ENCODE assay signal across 7 mouse cellular contexts in genomic region chr1:184771202-184771890, GRCm38 (mm10). TPM values are rescaled to one million over a fixed set of nuclear protein-coding genes. Genes with fewer than 3 reads are reported as not detected.
DNase-seq lines count a peak whose midpoint lies in the region; ATAC-seq and TF ChIP-seq lines count a peak whose summit lies in the region.

No protein-coding gene starts in this region.

- H3K4me2 ChIP-seq in intestine, embryonic 15.5 days (replicated peaks): peak overlapping the region; percentile 36
- H3K4me2 ChIP-seq in midbrain, embryonic 11.5 days: no peak overlapping the region

- H3K9me3 ChIP-seq in intestine, embryonic 15.5 days: no peaks in the 10 kb centered on the region
- no peaks in the 10 kb centered on the region for H3K9me3 ChIP-seq in midbrain, embryonic 11.5 days (ENCODE audit: control insufficient read depth, low read length)

- peak; percentile 77 for ATAC-seq in intestine, embryonic 15.5 days
- ATAC-seq in midbrain, embryonic 11.5 days (ENCODE audit: low FRiP score): peak; percentile 79

- H3K4me3 ChIP-seq in intestine, embryonic 15.5 days (replicated peaks): no peak overlapping the region
- no peak overlapping the region for H3K4me3 ChIP-seq in midbrain, embryonic 11.5 days (ENCODE audit: low read depth, low read length)
- H3K4me3 ChIP-seq in small intestine, adult 2 months (ENCODE audit: low read depth, low read length): no peak overlapping the region

- peaks cover 8% of the 10 kb centered on the region; the same call in 1 of the 2 replicates for H3K4me1 ChIP-seq in intestine, embryonic 15.5 days (replicated peaks)
- no peaks in the 10 kb centered on the region for H3K4me1 ChIP-seq in midbrain, embryonic 11.5 days (ENCODE audit: control insufficient read depth, insufficient read depth, low read length)
- no peaks in the 10 kb centered on the region for H3K4me1 ChIP-seq in small intestine, adult 2 months (ENCODE audit: control insufficient read depth, insufficient read depth, insufficient read length, low read length)

- peak; percentile 71; the same call in 1 of the 2 replicates for TF ChIP-seq CTCF in small intestine, adult 2 months (IDR thresholded peaks at IDR 0.05; ENCODE audit: extremely low read depth, insufficient read length, insufficient replicate concordance, low read depth, low read length)

- TF ChIP-seq POLR2A in small intestine, adult 2 months (IDR thresholded peaks at IDR 0.05; ENCODE audit: low read depth, low read length): no peak

- WGBS in intestine, embryonic 15.5 days: 9% methylated on average over 18 of the region's 18 CpGs
- 26% methylated on average over 18 of the region's 18 CpGs for WGBS in midbrain, embryonic 11.5 days
- WGBS in small intestine, adult 2 months: 18% methylated on average over 18 of the region's 18 CpGs

- no peaks in the 10 kb centered on the region for H3K36me3 ChIP-seq in intestine, embryonic 15.5 days
- H3K36me3 ChIP-seq in midbrain, embryonic 11.5 days (ENCODE audit: control insufficient read depth, insufficient read depth, low read length): no peaks in the 10 kb centered on the region
- H3K36me3 ChIP-seq in small intestine, adult 2 months (ENCODE audit: control insufficient read depth, insufficient read depth, low read length): no peaks in the 10 kb centered on the region

- intact Hi-C loops in gastrocnemius, postnatal 36 days (cut with DNase I): loop anchor here (1.0 kb wide), 1 partner anchor 505 kb away; no protein-coding TSS in a partner anchor
- intact Hi-C loops in left cerebral cortex, postnatal 4 days (cut with DNase I): no loop called here

- DNase-seq in adrenal gland, adult 18-20 months (ENCODE audit: low spot score in 2 of 2): peak; percentile 80 to 83
- DNase-seq in embryo, embryonic 10.5 days (ENCODE audit: low spot score): peak; percentile 90
- DNase-seq in gastrocnemius, postnatal 36 days: peak; percentile 74 to 78
- peak; percentile 78 for DNase-seq in left cerebral cortex, postnatal 4 days
- peak; percentile 97 for DNase-seq in midbrain, embryonic 11.5 days (ENCODE audit: low spot score, missing footprints)

- H3K27me3 ChIP-seq in intestine, embryonic 15.5 days (replicated peaks): no peaks in the 10 kb centered on the region
- H3K27me3 ChIP-seq in midbrain, embryonic 11.5 days (ENCODE audit: control insufficient read depth, insufficient read depth, low read length): no peaks in the 10 kb centered on the region
- no peaks in the 10 kb centered on the region for H3K27me3 ChIP-seq in small intestine, adult 2 months (ENCODE audit: control insufficient read depth, insufficient read depth, low read length)

- H3K27ac ChIP-seq in intestine, embryonic 15.5 days: no peak overlapping the region
- H3K27ac ChIP-seq in midbrain, embryonic 11.5 days (ENCODE audit: low read depth, low read length): no peak overlapping the region
- H3K27ac ChIP-seq in small intestine, adult 2 months (ENCODE audit: insufficient read depth, low read depth, low read length): no peak overlapping the region

- no peak overlapping the region for H3K9ac ChIP-seq in intestine, embryonic 15.5 days
- H3K9ac ChIP-seq in midbrain, embryonic 11.5 days (ENCODE audit: low read length): no peak overlapping the region

RNA-seq across cellular contexts. Expression of gene Hlx, which starts 38.9 kb away (rescaled TPM):
- total RNA-seq in adrenal gland, adult 18-20 months (2021): 10 to 100 TPM; 10.7 to 11.1 TPM
- 10 to 100 TPM in 1 of 2 experiments, 1 to 10 TPM in 1; 9.6 to 11.6 TPM for total RNA-seq in gastrocnemius, postnatal 36 days (2021)
- polyA plus RNA-seq in intestine, embryonic 15.5 days (2015; fragmentation: Nextera tagmentation; extraction: Ambion mirVana): 46.6 and 52.3 TPM in 2 replicates
- total RNA-seq in left cerebral cortex, postnatal 4 days (2021): 1 to 10 TPM; 1.2 to 1.4 TPM
- 2.2 and 2.7 TPM in 2 replicates for polyA plus RNA-seq in midbrain, embryonic 11.5 days (2014; fragmentation: Nextera tagmentation; extraction: Ambion mirVana)
- polyA plus RNA-seq in small intestine, adult 2 months (2012; rRNA removed): 12.2 and 18.4 TPM in 2 replicates

RNA-seq across cellular contexts. Expression of gene Marc1, which starts 39.8 kb away (rescaled TPM):
- 10 to 100 TPM in 1 of 2 experiments, 1 to 10 TPM in 1; 6.1 to 19.0 TPM for total RNA-seq in adrenal gland, adult 18-20 months (2021)
- under 1 TPM; 0.22 to 0.36 TPM for total RNA-seq in gastrocnemius, postnatal 36 days (2021)
- polyA plus RNA-seq in intestine, embryonic 15.5 days (2015; fragmentation: Nextera tagmentation; extraction: Ambion mirVana): 0.86 and 0.88 TPM in 2 replicates
- total RNA-seq in left cerebral cortex, postnatal 4 days (2021): under 1 TPM in 1 of 2 experiments, not detected in 1; 0.28 TPM
- not detected in 2 replicates for polyA plus RNA-seq in midbrain, embryonic 11.5 days (2014; fragmentation: Nextera tagmentation; extraction: Ambion mirVana)
- polyA plus RNA-seq in small intestine, adult 2 months (2012; rRNA removed): 0.68 and 1.2 TPM in 2 replicates

Comparison
In these comparisons a context has a peak if more than half of its experiments do, and no peak if none do; other contexts are left out.
1. RNA of gene Hlx, which starts 38.9 kb away (total RNA-seq): 9.6 to 11.6 TPM in gastrocnemius, postnatal 36 days and 10.7 to 11.1 TPM in adrenal gland, adult 18-20 months; 1.2 to 1.4 TPM in left cerebral cortex, postnatal 4 days; every median in the first group is over 4 times any median in the second.
2. RNA of gene Marc1, which starts 39.8 kb away (total RNA-seq): 6.1 to 19.0 TPM in adrenal gland, adult 18-20 months; 0.22 to 0.36 TPM in gastrocnemius, postnatal 36 days and 0.28 TPM in left cerebral cortex, postnatal 4 days; every median in the first group is over 4 times any median in the second.
3. Peak in every context shown above with its lines, with median percentiles within 50 percentile points of each other: DNase-seq.